Mouse (Mus musculus): ENCODE measurements around the gene B3gnt6.
A peak's percentile ranks its signal among the peaks of the same experiment; 100 is the strongest.

GRCm38 (mm10) chr7:98185326-98185725 is 14.0 kb downstream of the B3gnt6 start:
- TF ChIP-seq POLR2A (IDR thresholded peaks at IDR 0.05; ENCODE audit: insufficient read depth, low read depth, low read length) (no peak), CTCF (IDR thresholded peaks at IDR 0.05) (no peak), EP300 (IDR thresholded peaks at IDR 0.05; ENCODE audit: insufficient read depth, low read depth, low read length) (0 out of 2 replicates have a peak, but pooled peaks have one; percentile 33)
